Mouse (Mus musculus) cerebellum, postnatal 25 days (tissue): ENCODE measurements at regions not wholly inside any gene's neighbourhood (a gene's known extent, or its start where the extent isn't known, plus 50 kb on each side); places are given as distances from the start of the nearest gene placed in this dataset.

ENCODE experiments used
- DNase-seq, 2 experiments: peaks; one replicate each; pipeline ENCODE4 v3.0.0; 2021; ENCODE audit warnings: mixed read lengths in 2 of 2

DNA sequence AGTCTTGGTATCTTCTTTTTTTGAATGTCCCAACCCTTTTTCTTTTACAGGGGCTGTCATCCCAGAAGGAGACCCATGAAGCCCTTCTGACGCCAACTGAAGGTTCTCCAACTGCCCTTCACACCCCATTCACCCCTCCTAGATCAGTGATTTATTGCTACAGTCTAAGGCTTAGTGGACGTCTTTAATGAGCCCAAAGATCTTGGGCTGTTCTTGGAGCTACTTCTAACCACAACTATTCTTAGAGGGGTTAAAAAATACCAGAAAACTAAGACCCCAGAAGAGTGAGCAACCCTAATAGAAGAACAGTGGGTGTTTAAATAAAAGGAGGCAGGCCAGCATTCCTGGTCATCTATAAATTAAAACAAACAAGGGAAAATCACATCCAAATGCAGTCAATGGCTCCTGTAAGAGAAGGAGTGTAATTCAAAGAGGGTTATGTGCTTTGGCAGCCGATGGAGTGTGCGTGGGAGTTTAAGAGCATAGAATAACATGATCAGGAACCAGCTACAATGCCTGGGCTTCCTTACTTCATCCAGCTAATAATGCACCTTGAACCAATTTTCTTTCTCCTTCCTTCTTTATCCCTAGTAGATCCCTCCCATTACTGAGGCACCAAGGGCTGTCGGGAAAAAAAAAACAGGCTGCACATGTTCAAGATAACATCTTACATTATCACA is 113.3 kb downstream of the Qpct start:
- DNase-seq, result no peak

DNA sequence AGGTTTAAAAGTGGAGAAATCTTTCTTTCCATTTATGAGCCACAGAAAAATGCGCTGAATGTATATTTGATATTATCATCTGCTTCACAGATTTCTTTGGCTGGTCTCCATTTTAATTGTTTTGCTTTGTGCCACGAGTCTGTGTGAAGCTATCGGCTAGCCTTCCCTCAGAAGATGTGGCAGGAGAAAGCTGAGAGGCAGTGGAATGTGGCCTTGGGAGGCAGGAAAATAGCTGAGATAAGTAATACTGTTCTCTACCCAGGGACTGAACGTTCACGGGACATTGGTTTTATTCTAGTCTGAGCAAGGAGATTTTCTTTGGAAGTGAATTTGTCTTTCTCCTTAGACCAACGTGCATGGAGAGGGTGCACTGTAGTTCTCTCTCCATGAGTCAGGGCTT is 112.3 kb downstream of the Qpct start:
- DNase-seq, result no peak

DNA sequence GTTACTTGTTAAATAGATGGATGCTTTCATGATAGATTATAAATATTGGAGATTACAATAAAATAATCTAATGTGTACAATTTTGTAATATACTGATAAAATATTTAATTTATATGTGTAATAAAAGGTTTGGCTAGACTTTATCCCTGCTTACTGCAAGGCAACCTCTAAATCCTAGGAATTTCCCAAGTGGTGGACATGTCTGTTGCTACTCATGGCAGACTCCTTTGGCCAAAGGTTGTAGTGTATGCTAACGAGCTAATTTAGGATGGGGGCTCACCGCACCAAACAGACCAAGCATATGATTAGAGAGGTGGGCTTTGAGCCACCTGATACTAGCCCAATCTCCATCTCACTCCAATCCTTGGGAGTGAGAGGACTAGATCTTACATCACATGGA is 102.4 kb downstream of the Qpct start:
- no peak for DNase-seq

DNA sequence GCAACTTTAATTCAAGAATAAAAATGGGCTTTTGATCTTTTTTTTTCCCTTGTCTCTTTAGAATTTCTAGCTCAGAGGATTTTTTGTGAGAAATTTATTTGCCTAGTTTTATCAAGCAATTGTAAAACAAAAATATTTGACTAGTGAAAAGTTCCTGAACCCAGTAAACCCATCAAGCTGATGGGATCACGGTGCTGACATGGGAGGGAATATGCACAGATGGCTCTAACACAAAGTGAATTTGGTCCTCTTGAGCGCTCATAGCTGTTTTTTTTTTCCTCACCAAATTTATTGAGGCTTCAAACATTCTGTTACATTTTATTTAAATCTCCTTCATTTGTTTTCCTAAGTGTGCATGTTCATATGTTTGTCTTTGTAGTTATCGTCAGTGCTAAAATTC is 101.1 kb downstream of the Qpct start:
- DNase-seq, result no peak

DNA sequence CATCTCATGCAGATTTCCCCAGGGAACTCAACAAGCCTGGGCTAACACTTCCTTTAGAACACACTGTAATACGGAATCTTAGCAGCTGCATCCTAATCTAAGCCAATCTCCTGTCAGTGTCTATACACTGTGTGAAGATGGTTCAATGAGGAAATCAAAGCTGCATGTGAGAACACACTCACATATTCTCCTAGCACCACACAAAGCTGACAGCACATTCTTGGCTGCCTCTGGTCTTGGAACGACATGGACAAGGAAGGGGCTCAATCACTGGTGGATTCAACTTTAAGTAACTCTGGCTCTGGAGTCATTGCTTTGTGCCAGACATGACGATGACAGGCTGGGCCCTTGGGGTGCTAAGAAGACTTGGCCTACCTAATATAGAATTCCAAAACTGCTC is 96.2 kb downstream of the Qpct start:
- no peak for DNase-seq

DNA sequence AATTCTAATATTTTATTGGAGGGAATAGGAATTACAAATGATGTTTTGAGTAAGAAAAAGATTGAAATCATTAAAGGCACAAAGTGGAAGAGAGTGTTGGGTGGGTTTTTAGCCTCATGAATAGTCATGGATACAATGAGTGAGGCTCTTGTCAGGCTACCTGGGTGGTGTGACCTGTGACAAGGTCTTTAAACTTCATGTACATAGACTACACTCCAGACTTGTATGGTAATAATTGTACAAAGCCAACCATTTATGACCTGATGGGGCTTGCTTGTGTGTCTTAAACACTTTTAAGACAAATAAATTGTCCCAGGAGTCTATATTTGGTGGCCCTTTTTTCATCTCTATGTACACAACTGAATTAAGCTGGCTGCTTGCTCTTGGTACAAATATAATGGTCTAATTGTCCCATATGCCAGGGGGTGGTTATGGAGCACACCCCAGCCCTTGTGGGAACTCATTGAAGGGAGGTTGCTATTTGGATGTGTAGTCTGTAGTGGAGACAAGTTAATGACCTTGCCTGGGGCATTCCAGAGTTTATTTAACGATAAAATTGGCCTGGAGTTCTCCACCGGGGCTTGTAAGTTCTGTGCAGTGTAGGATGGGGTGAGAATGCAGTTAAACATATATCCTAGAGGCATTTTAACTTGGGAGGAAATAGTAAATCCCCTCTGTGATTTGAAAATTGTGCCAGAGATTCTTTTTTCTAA is 93.4 kb downstream of the Qpct start:
- DNase-seq, result no peak

DNA sequence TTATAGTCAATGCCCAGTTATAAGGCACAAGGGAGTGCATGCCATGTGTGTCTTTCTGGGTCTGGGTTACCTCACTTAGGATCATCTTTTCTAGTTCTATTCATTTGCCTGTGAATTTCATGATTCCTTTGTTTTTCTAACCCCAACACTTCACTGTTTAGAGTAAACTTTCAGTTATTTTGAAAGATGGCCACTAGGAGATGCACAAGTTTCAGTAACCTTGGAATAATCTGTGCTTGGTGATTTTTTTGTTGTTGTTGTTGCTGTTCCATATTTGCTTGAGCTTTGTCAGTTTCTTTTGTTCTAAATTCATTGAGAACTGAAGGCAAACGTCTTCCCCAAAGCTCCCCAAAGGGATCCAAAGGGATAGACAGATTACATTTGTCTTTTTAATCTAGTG is 91.3 kb downstream of the Qpct start:
- DNase-seq, result no peak
